Mouse (Mus musculus) cerebellum, postnatal 10 days (tissue): ENCODE measurements around the gene Myo18b.

Experiments used
- DNase-seq, 2 experiments: peaks; one replicate each; pipeline ENCODE4 v3.0.0; 2021; ENCODE audit warnings: mixed read lengths in 2 of 2

Myo18b gene

DNA sequence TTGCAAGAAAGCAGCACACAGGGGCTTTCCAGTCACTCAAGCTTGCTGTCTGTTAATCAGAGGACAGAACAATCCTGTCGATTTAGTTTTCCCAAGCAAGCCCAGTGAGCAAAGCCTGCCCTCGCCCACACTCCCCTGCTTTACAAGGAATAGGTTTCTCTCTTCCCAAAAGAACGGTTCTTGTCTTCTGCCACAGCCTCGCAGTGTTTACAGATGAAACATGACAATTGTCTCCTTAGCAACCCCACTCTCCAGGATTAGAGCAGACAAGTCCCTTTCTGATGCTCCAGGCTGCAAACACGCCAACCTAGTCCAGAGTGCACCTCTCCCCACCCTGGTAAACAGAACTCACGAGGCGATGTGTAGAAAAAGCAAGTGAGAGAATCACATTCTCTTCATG, 230.5 kb downstream of the Myo18b start:
- DNase-seq: no peak

DNA sequence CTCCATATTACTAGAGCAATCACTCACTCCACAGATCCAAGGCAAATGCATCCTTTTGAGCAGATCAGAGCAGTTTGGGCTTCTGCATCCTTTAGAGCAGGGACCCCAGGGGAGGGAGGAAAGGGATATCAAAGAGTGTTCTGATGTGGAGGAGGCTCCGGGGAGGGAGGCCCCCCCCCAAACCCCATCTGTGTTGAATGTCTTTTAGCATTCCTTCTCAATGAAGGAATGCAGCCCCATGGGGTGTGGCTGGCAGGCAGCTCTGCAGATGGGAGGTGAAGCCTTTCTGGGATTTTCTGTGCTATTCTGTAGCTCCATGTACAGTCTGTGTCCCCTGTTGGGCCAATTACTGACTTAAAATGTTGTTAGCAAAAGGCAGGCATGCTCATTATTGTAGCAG, 232.5 kb downstream of the Myo18b start:
- no peak for DNase-seq

DNA sequence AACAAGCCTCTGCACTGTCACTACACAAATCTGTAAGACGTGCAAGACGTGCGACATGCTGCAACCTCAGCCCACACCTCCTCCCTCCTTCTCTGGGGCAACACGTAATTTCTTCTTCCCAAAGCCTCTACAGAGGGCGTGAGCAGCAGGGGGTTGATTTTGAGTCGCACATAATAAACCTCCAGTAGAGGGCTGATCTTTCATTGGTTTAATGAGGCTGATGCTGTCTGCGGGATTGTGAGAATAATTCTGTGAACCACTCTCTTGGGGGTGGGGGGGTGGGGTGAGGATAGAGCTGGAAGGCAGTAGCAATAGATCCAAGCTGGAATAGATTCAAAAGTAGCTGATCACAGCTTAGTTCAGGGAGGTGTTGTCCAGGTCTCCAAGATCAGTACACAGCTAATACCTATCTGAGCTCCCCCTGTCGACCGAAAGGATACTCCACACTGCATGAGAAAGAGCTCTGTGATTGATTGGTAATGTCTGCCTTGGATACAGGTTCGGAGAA, 235.2 kb downstream of the Myo18b start:
- peak; percentile 45 to 60 for DNase-seq

DNA sequence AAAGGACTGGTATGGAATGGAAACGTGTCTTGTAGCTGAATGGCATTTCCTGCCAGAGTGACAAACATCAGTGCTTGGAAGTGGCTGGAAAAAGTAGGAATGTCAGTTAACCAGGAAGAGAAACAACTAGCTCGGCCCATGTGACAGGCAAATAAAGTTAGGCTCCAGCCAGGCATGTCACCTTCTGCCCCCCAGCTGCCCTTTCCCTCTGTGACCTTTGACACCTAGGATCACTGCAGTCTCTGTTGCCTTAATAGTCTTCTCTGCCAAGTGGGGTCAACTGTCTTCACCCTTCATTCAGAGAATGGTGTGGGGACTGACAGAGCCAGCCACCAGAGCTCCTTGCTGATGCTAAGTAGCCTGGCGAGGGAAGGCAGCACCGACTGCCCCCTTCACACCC, 236.9 kb downstream of the Myo18b start:
- DNase-seq: no peak

DNA sequence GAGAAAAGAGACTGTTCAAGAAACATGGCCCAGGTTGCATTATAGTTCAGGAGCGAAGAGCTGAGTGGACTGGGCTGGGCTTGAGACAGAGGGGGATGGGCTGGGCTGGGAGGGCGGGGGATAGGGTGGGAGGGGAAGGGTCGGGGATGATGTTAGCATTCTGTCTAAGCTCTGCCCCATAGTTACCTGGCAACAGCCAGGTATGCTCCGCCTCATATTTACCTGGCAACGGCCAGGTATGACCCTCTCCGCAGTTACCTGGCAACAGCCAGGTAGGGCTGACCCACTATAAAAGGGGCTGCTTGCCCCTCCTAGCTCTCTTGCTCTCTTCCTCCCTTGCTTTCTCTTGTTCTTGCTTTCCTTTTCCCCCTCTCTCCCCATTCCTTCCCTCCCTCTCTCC, 239.4 kb downstream of the Myo18b start:
- DNase-seq: no peak

DNA sequence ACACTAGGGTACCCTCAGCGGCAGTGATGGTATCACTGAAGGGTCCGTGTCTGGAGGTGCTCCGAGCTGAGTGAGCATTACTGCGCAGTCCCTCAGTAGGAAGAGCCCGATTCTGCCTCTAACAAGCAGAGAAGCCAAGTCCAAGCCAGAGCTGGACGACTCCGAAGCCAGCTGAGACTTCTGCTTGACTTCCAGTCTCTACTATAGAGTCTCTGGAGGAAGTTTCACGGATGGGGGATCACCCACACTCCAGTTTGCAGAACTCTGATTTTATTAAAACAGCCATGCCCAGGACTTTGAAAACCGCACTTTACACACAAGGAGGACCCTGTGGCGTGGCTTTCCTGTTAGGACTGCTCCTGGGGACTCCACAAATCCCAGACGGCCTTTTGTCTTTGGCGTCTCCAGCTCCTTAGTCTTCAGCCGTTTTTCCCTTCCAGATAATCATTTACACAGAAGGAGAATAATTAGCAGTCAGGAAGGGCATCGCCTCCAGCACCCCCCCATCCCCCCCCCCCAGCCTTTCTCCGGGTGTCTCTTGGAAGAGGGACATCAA, 240.1 kb downstream of the Myo18b start:
- DNase-seq: peak; percentile 38 to 51

DNA sequence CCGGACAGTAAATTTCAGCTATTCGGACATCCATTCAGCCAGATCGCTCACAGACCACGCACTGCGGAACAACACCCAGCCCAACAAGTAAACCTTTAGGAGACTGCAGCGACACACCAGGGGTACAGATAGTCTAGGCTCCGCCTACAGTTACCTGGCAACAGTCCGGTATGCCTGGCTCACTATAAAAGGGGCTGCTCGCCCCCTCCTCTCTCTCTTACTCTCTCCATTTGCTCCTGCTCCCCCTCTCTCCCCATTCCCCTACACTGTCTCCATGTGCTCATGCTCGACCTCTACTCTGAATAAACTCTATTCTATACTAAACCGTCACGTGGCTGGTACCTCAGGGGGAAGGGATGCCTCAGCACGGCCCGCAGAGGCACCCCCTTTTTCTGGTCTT, 240.6 kb downstream of the Myo18b start:
- no peak for DNase-seq

DNA sequence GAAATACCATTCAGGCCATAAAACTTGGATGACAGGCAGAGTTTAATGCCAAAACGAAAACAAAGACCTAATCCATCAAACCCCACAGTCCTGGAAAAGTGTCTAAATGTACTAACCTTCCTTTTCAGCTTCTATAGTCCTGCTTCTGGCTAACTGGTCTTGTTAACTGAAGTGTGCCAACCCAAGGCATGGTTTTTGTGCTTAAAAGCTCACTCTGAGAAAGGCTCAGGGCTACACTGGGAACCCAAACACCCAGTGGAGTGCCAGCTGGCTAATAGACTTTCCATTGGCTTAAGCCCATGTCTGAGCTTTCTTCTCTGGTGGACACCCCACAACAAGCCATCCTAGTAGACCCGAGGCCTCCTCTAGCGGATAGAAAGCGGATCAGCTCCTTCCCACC, 244.1 kb downstream of the Myo18b start:
- peak; percentile 66 to 70 for DNase-seq

DNA sequence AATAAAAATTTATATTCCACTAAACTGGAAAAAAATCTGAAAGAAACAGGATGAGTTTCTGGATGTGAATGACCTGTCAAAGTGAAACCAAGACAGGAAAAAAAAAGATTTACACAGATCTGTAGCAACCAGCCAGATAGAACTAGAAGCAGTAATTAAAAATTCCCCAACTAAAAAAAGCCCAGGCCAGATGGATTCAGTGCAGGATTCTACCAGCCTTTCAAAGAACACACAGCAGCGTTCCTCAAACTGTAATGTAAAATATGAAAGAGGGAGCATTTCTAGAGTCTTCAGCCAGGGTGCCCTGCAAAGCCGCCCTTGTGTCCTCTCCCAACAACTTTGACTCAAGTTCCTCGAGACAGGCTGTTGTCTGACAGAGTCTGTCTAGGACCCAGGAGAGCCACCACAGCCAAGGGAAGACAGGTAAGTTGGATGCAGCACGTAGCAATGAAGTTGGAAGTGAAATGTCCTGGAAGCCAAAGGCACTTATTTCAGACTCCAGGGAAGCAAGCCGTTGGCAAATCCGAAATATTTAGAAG, 246.9 kb downstream of the Myo18b start:
- DNase-seq: no peak

DNA sequence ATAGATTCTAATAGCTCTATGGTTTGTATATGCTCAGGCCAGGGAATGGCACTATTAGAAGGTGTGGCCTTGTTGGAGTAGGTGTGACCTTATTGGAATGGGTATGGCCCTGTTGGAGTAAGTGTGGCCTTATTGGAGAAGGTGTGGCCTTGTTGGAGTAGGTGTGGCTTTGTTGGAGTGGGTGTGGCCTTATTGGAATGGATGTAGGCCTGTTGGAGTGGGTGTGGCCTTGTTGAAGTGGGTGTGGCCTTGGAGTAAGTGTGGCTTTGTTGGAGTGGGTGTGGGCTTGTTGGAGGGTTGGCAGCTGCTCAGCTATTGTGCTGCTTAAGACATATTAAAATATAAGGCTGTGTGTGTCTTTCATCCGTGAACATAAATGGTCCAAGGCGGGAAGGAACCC, 249.3 kb downstream of the Myo18b start:
- no peak for DNase-seq

DNA sequence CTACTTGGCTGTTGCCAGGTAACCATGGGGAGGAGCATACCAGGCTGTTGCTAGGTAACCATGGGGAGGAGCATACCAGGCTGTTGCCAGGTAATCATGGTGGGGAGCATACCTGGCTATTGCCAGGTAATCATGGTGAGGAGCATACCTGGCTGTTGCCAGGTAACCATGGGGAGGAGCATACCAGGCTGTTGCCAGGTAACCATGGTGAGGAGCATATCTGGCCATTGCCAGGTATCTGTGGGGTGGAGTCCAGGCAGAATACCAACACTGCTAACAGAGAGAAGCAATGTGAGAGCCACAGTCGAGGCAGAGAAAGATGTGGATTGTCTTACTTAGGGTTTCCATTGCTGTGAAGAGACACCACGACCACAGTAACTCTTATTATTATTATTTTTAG, 250.6 kb downstream of the Myo18b start:
- DNase-seq: no peak

DNA sequence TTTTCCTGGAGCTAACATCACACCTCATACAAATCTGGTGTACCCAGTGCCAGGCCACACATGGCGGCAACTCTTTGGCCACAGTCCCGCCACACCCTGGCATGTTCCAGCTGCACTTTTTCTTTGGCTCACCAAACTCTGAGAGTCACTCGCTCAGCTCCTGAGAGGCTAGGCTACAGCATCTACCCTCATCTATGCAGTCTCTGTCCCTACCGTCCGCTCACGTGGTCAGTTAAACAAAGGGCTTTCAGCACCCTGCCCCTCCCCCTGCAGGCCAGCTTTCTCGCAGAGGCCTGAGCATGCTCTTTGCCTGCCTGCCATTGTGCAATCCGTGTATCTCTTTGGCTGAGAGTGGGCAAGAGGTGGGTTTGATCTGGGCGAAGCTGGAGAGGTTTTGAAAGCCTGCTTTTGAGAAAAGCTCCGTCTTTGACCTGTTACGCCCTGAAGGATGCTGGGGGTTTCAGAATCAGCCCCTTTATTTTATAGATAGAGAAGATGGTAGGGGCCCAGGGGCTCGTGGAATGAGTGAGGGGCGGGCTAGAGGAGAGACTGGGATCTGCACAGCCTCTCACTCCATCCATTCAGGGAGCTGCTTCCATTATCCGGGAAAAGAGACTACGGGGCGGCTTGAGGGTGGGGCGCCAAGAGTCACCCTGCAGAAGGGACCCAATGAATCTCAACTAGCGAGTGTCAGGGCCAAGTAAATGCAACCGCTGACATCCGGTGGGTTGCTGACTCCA, 252.5 kb downstream of the Myo18b start:
- peak; percentile 78 to 81 for DNase-seq

DNA sequence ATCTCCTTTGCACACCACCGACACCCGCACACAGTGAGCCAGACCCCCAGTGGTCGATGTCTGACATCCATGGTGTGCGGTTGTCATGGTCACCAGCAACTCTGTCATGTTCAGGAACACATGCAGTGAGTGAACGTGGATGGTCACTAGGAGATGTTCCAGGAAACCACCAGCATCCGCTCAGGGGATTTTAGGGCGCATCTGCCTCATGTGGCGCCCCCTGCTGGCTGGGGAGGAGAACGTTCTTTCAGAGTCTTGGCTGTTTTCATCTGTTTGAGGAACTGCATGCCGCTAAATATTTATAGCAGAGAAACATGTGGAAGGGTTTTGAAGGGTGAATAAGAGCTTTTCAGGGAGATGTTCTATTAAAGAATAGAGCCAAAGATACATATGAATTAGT, 253.4 kb downstream of the Myo18b start:
- DNase-seq: peak; percentile 68 to 70

DNA sequence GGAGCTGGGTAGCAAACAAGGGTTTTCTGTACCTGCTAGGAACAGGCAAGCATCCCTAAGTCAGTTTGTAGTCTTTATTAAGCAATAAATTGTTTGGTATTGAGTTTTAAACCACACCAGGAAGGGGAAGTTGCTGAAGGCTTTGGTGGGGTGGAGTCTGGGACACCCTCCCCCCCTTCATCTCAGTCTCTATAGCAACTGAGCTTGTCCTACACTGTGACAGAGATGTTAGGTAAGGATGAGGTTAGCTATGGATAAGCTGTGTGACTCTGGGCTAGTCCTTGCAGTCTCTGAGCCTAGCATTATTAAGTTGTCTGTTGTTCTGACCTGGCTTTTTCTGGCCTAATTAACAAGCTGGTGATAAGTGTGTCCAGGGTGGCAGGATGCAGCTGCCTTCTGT, 254.4 kb downstream of the Myo18b start:
- no peak for DNase-seq

DNA sequence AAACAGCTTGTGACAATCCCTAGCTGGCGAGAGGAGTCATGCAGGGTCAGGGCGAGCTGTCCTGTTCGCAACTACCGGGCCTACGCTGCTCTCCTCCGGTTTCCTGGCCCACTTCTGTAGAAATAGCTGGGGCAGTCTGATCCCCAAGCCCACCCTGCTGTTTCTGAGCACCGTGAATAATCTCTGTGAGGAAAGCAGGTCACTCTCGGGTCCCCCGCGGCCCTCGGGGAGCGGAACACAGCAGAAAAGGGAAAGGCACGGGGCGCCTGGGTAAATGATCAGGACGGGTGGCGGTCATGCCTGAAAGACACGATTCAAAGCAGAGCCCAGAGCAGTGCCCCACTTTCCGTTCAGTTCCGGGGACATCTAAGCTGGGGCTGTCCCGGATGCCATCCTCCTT, 255.0 kb downstream of the Myo18b start:
- DNase-seq: no peak

DNA sequence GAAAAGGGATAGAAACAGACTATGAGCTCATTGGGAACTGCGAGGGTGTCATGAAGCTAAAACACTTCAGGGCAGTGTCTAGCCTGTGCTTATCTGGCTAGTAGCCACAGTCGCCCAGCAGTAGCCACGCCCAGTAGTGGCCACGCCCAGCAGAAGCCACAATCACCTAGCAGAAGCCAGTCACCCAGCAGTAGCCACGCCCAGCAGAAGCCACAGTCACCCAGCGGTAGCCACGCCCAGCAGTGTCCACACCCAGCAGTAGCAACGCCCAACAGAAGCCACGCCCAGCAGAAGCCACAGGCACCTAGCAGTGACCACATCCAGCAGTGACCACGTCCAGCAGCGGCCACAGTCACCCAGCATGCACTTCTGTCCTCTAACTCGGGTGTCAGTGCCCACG, 255.5 kb downstream of the Myo18b start:
- DNase-seq: no peak
